Mouse (Mus musculus) heart, adult 2 months (tissue): ENCODE measurements around the gene Cfap99.

Source experiments
- CTCF ChIP-seq: fragments of 200-600 bp; IDR thresholded peaks from 2 replicates; pipeline ENCODE4 v1.8.1; 2022; ENCODE audit warnings: antibody characterized with exemption, mild to moderate bottlenecking, moderate library complexity
- EP300 ChIP-seq: fragments of 200-500 bp; IDR thresholded peaks from 2 replicates; pipeline ENCODE4 v1.6.1; 2011; ENCODE audit warnings: low read depth, low read length, control low read depth; ENCODE audit not compliant: insufficient read depth
- POLR2A ChIP-seq: fragments of 200-500 bp; IDR thresholded peaks from 2 replicates; pipeline ENCODE4 v1.6.1; 2011; ENCODE audit warnings: mild to moderate bottlenecking, low read depth, low read length, control low read depth; ENCODE audit not compliant: insufficient read depth

DNA sequence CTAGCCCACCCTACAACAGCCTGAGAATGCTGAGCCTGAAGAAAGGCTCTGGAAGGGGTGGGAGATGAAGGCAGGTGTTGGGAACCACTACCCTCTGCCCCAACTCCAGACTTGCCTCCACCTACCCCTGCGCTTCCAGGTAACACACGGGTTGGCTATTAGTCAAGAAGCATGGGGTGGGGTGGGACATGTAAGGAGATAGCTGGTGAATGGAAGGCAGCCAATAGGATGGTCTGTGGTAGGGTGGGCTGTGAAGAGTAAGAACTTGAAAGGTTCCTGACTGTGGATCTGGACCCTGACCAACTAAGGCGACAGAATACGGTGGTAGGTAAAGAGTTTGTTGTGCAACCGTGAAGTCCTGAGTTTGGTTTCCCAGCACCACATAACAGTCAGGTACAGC, 5.0 kb upstream of the Cfap99 start:
- TF ChIP-seq CTCF: no peak
- TF ChIP-seq POLR2A: no peak
- no peak for TF ChIP-seq EP300
